Mouse (Mus musculus) spleen, adult 2 months (tissue): Measurements from ENCODE around the gene Fgfr2.

Source experiments
- CTCF ChIP-seq: fragments of 200-500 bp; IDR thresholded peaks from 2 replicates; pipeline ENCODE4 v1.5.1; 2011; ENCODE audit warnings: mild to moderate bottlenecking, inconsistent platforms; ENCODE audit not compliant: insufficient read depth, insufficient read length, insufficient replicate concordance; ENCODE audit errors: extremely low read depth
- POLR2A ChIP-seq: fragments of 200-500 bp; IDR thresholded peaks from 2 replicates; pipeline ENCODE4 v1.6.1; 2011; ENCODE audit warnings: low read depth, low read length, inconsistent platforms

DNA sequence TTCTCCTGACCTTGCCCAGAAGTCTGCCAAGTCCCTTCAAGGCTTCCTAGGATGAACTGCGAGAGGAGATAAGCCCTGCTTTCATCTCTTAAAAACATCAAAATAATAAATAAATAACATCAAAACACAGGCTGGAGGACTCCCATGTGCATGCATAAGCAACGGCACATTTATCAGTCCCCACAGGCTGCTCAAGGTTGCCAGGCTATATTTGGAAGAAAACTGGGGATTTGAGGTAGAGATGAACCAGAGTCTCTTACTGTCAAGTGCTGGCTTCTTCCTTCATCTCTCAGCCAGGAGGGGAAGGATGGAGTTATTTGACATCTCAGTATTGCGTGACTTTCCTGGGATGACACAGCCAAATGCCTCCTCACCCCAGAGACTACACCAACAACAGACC, 2964.3 kb downstream of the Fgfr2 start:
- no peak for TF ChIP-seq CTCF
- no peak for TF ChIP-seq POLR2A
